Mouse (Mus musculus): ENCODE data around the gene Olfr293. TPM values are rescaled to one million over a fixed set of nuclear protein-coding genes. Genes with fewer than 3 reads are reported as not detected.

Olfr293 gene
- not detected for polyA plus RNA-seq (2012; fragmentation: generic; extraction: Trizol)

GRCm38 (mm10) chr7:86648761-86649160 lies at the start of gene Olfr293:
Gene Olfr293, plus strand, starts transcription at chr7:86649061.
- TF ChIP-seq TCF3 (IDR thresholded peaks at IDR 0.05; ENCODE audit: insufficient read length, low read depth) (no peak), USF1 (IDR thresholded peaks at IDR 0.05; ENCODE audit: low read depth) (no peak), MYOD1 (IDR thresholded peaks at IDR 0.05; ENCODE audit: control insufficient read depth in 1 of 3, insufficient read length in 2 of 3, low read depth in 2 of 3) (no peak)

GRCm38 (mm10) chr7:86616543-86616942 lies 32.3 kb upstream of the Olfr293 start, which contains the start of gene Olfr294:
Gene Olfr294, minus strand, starts transcription at chr7:86616643.
- TF ChIP-seq SRF (IDR thresholded peaks at IDR 0.05; ENCODE audit: control insufficient read depth, insufficient read length, low read depth) (no peak), POLR2AphosphoS2 (IDR thresholded peaks at IDR 0.05; ENCODE audit: insufficient read length, low read depth) (no peak)
- Histone ChIP-seq H3K4me2 (ENCODE audit: low read depth) (no peak within 1 kb of the TSS), H3K79me2 (ENCODE audit: control insufficient read depth, insufficient read depth) (no peaks in the 10 kb centered on the region), H3K4me3 (no peak within 1 kb of the TSS), H3ac (ENCODE audit: control insufficient read depth, insufficient read length) (no peak within 1 kb of the TSS), H3K36me3 (ENCODE audit: control insufficient read depth, insufficient read depth) (no peaks in the 10 kb centered on the region), H3K27me3 (ENCODE audit: control insufficient read depth, insufficient read depth, insufficient read length) (no peaks in the 10 kb centered on the region)

More at GRCm38 (mm10) chr7:86648761-86649160, at the start of gene Olfr293:
- Histone ChIP-seq H3K36me3 (ENCODE audit: control insufficient read depth, insufficient read depth) (no peaks in the 10 kb centered on the region), H3K4me2 (ENCODE audit: low read depth) (no peak within 1 kb of the TSS), H3ac (ENCODE audit: control insufficient read depth, insufficient read length) (no peak within 1 kb of the TSS), H3K4me3 (no peak within 1 kb of the TSS), H3K27me3 (ENCODE audit: control insufficient read depth, insufficient read depth, insufficient read length) (no peaks in the 10 kb centered on the region), H3K79me2 (ENCODE audit: control insufficient read depth, insufficient read depth) (no peaks in the 10 kb centered on the region)

GRCm38 (mm10) chr7:86688030-86688429 lies 39.2 kb downstream of the Olfr293 start, which contains the start of gene Olfr292:
Gene Olfr292, plus strand, starts transcription at chr7:86688330.
- no peak for TF ChIP-seq TCF3 (IDR thresholded peaks at IDR 0.05; ENCODE audit: insufficient read length, low read depth)
- no peak for TF ChIP-seq MAX (IDR thresholded peaks at IDR 0.05; ENCODE audit: low read depth)
- TF ChIP-seq CEBPB (IDR thresholded peaks at IDR 0.05; ENCODE audit: insufficient read depth, poor library complexity, severe bottlenecking) = no peak
- no peak within 1 kb of the TSS for H3ac ChIP-seq (ENCODE audit: control insufficient read depth, insufficient read length)
- no peak within 1 kb of the TSS for H3K4me3 ChIP-seq
- no peaks in the 10 kb centered on the region for H3K27me3 ChIP-seq (ENCODE audit: control insufficient read depth, insufficient read depth, insufficient read length)
- H3K79me2 ChIP-seq (ENCODE audit: control insufficient read depth, insufficient read depth) = no peaks in the 10 kb centered on the region
- no peak within 1 kb of the TSS for H3K4me2 ChIP-seq (ENCODE audit: low read depth)
- no peaks in the 10 kb centered on the region for H3K36me3 ChIP-seq (ENCODE audit: control insufficient read depth, insufficient read depth)

Other genes starting within 250 kb of the Olfr293 start
- gene Olfr301, start 245.2 kb upstream of the Olfr293 start, polyA plus RNA-seq (2012; fragmentation: generic; extraction: Trizol) = not detected
- gene Olfr299, start 189.1 kb upstream of the Olfr293 start, polyA plus RNA-seq (2012; fragmentation: generic; extraction: Trizol) = not detected
- not detected for gene Olfr298, start 156.6 kb upstream of the Olfr293 start, polyA plus RNA-seq (2012; fragmentation: generic; extraction: Trizol)
- gene Olfr297, start 129.1 kb upstream of the Olfr293 start, polyA plus RNA-seq (2012; fragmentation: generic; extraction: Trizol) = not detected
- not detected for gene Olfr295, start 65.2 kb upstream of the Olfr293 start, polyA plus RNA-seq (2012; fragmentation: generic; extraction: Trizol)
- gene Olfr294, start 32.4 kb upstream of the Olfr293 start, polyA plus RNA-seq (2012; fragmentation: generic; extraction: Trizol) = not detected
- gene Olfr292, start 39.3 kb downstream of the Olfr293 start, polyA plus RNA-seq (2012; fragmentation: generic; extraction: Trizol) = not detected
- gene Folh1, start 126.9 kb downstream of the Olfr293 start, polyA plus RNA-seq (2012; fragmentation: generic; extraction: Trizol) = not detected
- gene Vmn2r77, start 146.0 kb downstream of the Olfr293 start, polyA plus RNA-seq (2012; fragmentation: generic; extraction: Trizol) = not detected

Data from myocyte (in vitro differentiated cells).